In genomic region chrX:48345385-48345932, GRCm38 (mm10) we compare ENCODE assay signal across 9 mouse cellular contexts. TPM values are rescaled to one million over a fixed set of nuclear protein-coding genes. Genes with fewer than 3 reads are reported as not detected.
DNase-seq lines count a peak whose midpoint lies in the region; ATAC-seq and TF ChIP-seq lines count a peak whose summit lies in the region.
"Had no signal": no experiment of that assay in that cellular context is flagged by ENCODE, and none has a peak within 500 bp of the region (broad histone marks: within the 10 kb centered on the region; RNA-seq: fewer than 3 reads in every experiment).

No protein-coding gene starts in this region.

- peak overlapping the region; percentile 72 for H3K4me2 ChIP-seq in hindbrain, embryonic 15.5 days
- H3K4me2 ChIP-seq in liver, embryonic 13.5 days = peak overlapping the region; percentile 89
- peak overlapping the region; percentile 48 for H3K4me2 ChIP-seq in neural tube, embryonic 14.5 days (ENCODE audit: low read depth, low read length)

- no peak for ATAC-seq in hindbrain, embryonic 15.5 days (ENCODE audit: low FRiP score, low read depth)
- ATAC-seq in liver, embryonic 13.5 days (ENCODE audit: low read depth) = no peak
- ATAC-seq in neural tube, embryonic 14.5 days (ENCODE audit: low read depth) = no peak
- ATAC-seq: Patski had no signal

- intact Hi-C loops in gastrocnemius, adult 2 months (cut with DNase I) = loop anchor here (5.0 kb wide), 1 partner anchor 37 kb away; no protein-coding TSS in a partner anchor

- no peaks in the 10 kb centered on the region for H3K4me1 ChIP-seq in embryonic fibroblast, embryonic 13.5 days (ENCODE audit: control insufficient read depth, insufficient read depth, low read length)
- H3K4me1 ChIP-seq in hindbrain, embryonic 15.5 days (replicated peaks) = peaks cover 18% of the 10 kb centered on the region
- peaks cover 32% of the 10 kb centered on the region for H3K4me1 ChIP-seq in liver, embryonic 13.5 days (replicated peaks)
- no peaks in the 10 kb centered on the region for H3K4me1 ChIP-seq in neural tube, embryonic 14.5 days (ENCODE audit: control insufficient read depth, insufficient read depth, low read length)

- WGBS in hindbrain, embryonic 15.5 days = 24% methylated on average over 23 of the region's 45 CpGs
- whole genome bisulfite sequencing in liver, embryonic 13.5 days (ENCODE audit: insufficient replicate concordance) = 8% methylated on average over 42 of the region's 45 CpGs
- 13% methylated on average over 17 of the region's 45 CpGs for WGBS in neural tube, embryonic 14.5 days

- DNase-seq in gastrocnemius, adult 2 months = peak; percentile 44
- no peak for DNase-seq in gastrocnemius, adult 8-10 months (ENCODE audit: low spot score in 2 of 2)
- peak; percentile 10 for DNase-seq in ZHBTc4 (ENCODE audit: low read depth, low spot score)
- DNase-seq in liver, embryonic 13.5 days = no peak
- DNase-seq in layer of hippocampus, adult 8-10 months (ENCODE audit: low spot score in 2 of 2) = no peak

- no peak for TF ChIP-seq CTCF in gastrocnemius, adult 2 months (IDR thresholded peaks at IDR 0.05)
- TF ChIP-seq CTCF in embryonic fibroblast, embryonic 13.5 days (IDR thresholded peaks at IDR 0.05; ENCODE audit: borderline replicate concordance, insufficient read depth, low read length) = no peak

- H3K36me3 ChIP-seq in hindbrain, embryonic 15.5 days = no peaks in the 10 kb centered on the region
- no peaks in the 10 kb centered on the region for H3K36me3 ChIP-seq in liver, embryonic 13.5 days
- H3K36me3 ChIP-seq in neural tube, embryonic 14.5 days (ENCODE audit: control insufficient read depth, insufficient read depth, low read length) = no peaks in the 10 kb centered on the region

- H3K4me3 ChIP-seq in gastrocnemius, adult 2 months = peak overlapping the region; percentile 82
- peak overlapping the region; percentile 67 for H3K4me3 ChIP-seq in embryonic fibroblast, embryonic 13.5 days (ENCODE audit: insufficient read depth, low read length)
- H3K4me3 ChIP-seq in hindbrain, embryonic 15.5 days = peak overlapping the region; percentile 61
- peak overlapping the region; percentile 72 for H3K4me3 ChIP-seq in liver, embryonic 13.5 days (replicated peaks)
- H3K4me3 ChIP-seq in neural tube, embryonic 14.5 days (ENCODE audit: low read depth, low read length) = peak overlapping the region; percentile 46

- H3K9me3 ChIP-seq in hindbrain, embryonic 15.5 days = no peaks in the 10 kb centered on the region
- H3K9me3 ChIP-seq in liver, embryonic 13.5 days (replicated peaks) = no peaks in the 10 kb centered on the region
- H3K9me3 ChIP-seq in neural tube, embryonic 14.5 days (ENCODE audit: control insufficient read depth, low read length) = no peaks in the 10 kb centered on the region

- no peak for TF ChIP-seq POLR2A in embryonic fibroblast, embryonic 13.5 days (IDR thresholded peaks at IDR 0.05; ENCODE audit: low read depth, low read length)

- H3K27ac ChIP-seq in gastrocnemius, adult 2 months = peak overlapping the region; percentile 43
- H3K27ac ChIP-seq in embryonic fibroblast, embryonic 13.5 days (ENCODE audit: insufficient read depth, low read length) = no peak overlapping the region
- peak overlapping the region; percentile 67 for H3K27ac ChIP-seq in hindbrain, embryonic 15.5 days (replicated peaks)
- peak overlapping the region; percentile 47; the same call in 1 of the 2 replicates for H3K27ac ChIP-seq in liver, embryonic 13.5 days
- no peak overlapping the region for H3K27ac ChIP-seq in neural tube, embryonic 14.5 days (ENCODE audit: low read depth, low read length)

- peak overlapping the region; percentile 63 for H3K9ac ChIP-seq in hindbrain, embryonic 15.5 days
- peak overlapping the region; percentile 80 for H3K9ac ChIP-seq in liver, embryonic 13.5 days
- peak overlapping the region; percentile 47 for H3K9ac ChIP-seq in neural tube, embryonic 14.5 days (replicated peaks; ENCODE audit: low read depth, low read length)

- no peaks in the 10 kb centered on the region for H3K27me3 ChIP-seq in hindbrain, embryonic 15.5 days
- H3K27me3 ChIP-seq in liver, embryonic 13.5 days = peaks cover 39% of the 10 kb centered on the region
- H3K27me3 ChIP-seq in neural tube, embryonic 14.5 days (ENCODE audit: control insufficient read depth, insufficient read depth, low read length) = no peaks in the 10 kb centered on the region
- H3K27me3 ChIP-seq: Patski had no signal

RNA-seq across cellular contexts. Expression of gene Bcorl1, which starts 4.3 kb away (rescaled TPM):
- total RNA-seq in gastrocnemius, adult 2 months (2021) = 1 to 10 TPM; 6.7 to 7.0 TPM
- total RNA-seq in gastrocnemius, adult 8-10 months (2022) = 1 to 10 TPM; 6.2 to 9.3 (median 8.0) TPM
- polyA plus RNA-seq in embryonic fibroblast, embryonic 13.5 days (2011; ENCODE audit: insufficient read length, low read depth, missing spikeins) = 9.2 and 9.7 TPM in 2 replicates
- 6.1 and 6.7 TPM in 2 replicates for polyA plus RNA-seq in hindbrain, embryonic 15.5 days (2015; fragmentation: Nextera tagmentation; extraction: Ambion mirVana)
- polyA plus RNA-seq in liver, embryonic 13.5 days (2015; fragmentation: Nextera tagmentation; extraction: Ambion mirVana) = 2.8 TPM in 2 replicates
- polyA plus RNA-seq in neural tube, embryonic 14.5 days (2014; fragmentation: Nextera tagmentation; extraction: Ambion mirVana) = 6.4 and 6.9 TPM in 2 replicates
- 10 to 100 TPM; 16.2 to 20.8 (median 19.0) TPM for total RNA-seq in layer of hippocampus, adult 8-10 months (2022)

Comparison
In these comparisons a context has a peak if more than half of its experiments do, and no peak if none do; other contexts are left out.
1. DNase-seq: peak in gastrocnemius, adult 2 months (single experiment) and ZHBTc4 (single experiment); none in gastrocnemius, adult 8-10 months (0 of 2), liver, embryonic 13.5 days (single experiment) and layer of hippocampus, adult 8-10 months (0 of 2).
2. H3K27ac ChIP-seq: peak in gastrocnemius, adult 2 months (single experiment), hindbrain, embryonic 15.5 days (single experiment) and liver, embryonic 13.5 days (single experiment); none in embryonic fibroblast, embryonic 13.5 days (single experiment) and neural tube, embryonic 14.5 days (single experiment).
3. Peak in every context shown above with its lines, with median percentiles within 50 percentile points of each other: H3K4me3 ChIP-seq, H3K4me2 ChIP-seq and H3K9ac ChIP-seq.